Mouse (Mus musculus): ENCODE data around the gene Gipc2. TPM values are rescaled to one million over a fixed set of nuclear protein-coding genes. Genes with fewer than 3 reads are reported as not detected.

Gipc2 gene
- polyA plus RNA-seq, 1 experiment, result 19.9 TPM

DNA sequence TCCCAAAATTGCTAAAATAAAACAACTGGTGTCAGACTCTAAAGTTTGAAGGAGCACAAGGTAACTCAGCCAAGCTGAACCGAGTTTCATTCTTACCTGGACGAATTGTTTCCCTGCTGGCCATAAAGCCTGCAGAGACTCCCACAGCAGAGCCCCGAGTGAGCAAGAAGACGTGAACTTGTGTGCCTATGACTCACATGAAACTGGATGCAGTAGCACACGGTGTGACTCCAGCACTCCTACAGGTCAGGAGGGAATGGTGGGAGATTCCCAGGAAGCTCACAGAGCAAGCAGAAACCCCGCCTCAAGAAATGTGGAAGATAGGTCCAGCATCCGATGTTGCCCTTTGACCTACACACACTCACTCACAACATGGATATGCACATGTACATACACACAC is 5.8 kb upstream of the Gipc2 start:
- Histone ChIP-seq H3K9ac (ENCODE audit: low read depth, poor library complexity, severe bottlenecking) (no peak overlapping the region), H3K36me3 (ENCODE audit: control insufficient read depth, insufficient read depth, low read length, poor library complexity, severe bottlenecking) (no peaks in the 10 kb centered on the region), H3K4me1 (ENCODE audit: control insufficient read depth, insufficient read depth, low read length) (no peaks in the 10 kb centered on the region), H3K27ac (ENCODE audit: insufficient read depth, low read length) (no peak overlapping the region), H3K4me3 (ENCODE audit: low read depth, low read length) (no peak overlapping the region), H3K27me3 (ENCODE audit: control insufficient read depth, insufficient read depth, low read length, poor library complexity, severe bottlenecking) (no peaks in the 10 kb centered on the region), H3K9me3 (replicated peaks; ENCODE audit: control insufficient read depth, insufficient read depth, low read length, poor library complexity, severe bottlenecking) (no peaks in the 10 kb centered on the region)
- no peak for TF ChIP-seq CTCF (IDR thresholded peaks at IDR 0.05; ENCODE audit: low read depth, low read length)
- TF ChIP-seq EP300 (IDR thresholded peaks at IDR 0.05; ENCODE audit: insufficient read depth, low read depth, low read length), result no peak
- TF ChIP-seq POLR2A (IDR thresholded peaks at IDR 0.05; ENCODE audit: insufficient read depth, low read length), result no peak

DNA sequence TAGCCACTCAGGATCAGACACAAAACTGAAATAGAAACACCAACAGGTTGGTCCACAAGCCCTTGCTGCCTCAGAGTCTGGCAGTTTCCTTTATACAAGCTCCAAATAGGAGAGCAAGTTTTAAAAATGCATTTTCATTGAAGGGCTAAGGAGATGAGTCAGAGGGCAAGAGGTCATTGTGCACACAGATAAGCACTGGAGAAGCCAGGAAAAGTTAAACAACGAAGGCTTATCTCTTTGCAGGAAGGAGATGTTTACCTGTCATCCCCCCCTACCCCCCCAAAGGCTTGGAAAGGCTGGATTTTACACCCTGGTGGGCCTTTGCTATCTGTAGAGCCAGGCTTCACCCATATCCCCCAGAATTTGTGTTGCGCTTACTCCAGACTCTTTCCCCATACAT is 5.2 kb upstream of the Gipc2 start:
- H3K36me3 ChIP-seq (ENCODE audit: control insufficient read depth, insufficient read depth, low read length, poor library complexity, severe bottlenecking), result no peaks in the 10 kb centered on the region
- no peaks in the 10 kb centered on the region for H3K4me1 ChIP-seq (ENCODE audit: control insufficient read depth, insufficient read depth, low read length)
- H3K4me3 ChIP-seq (ENCODE audit: low read depth, low read length), result no peak overlapping the region
- TF ChIP-seq CTCF (IDR thresholded peaks at IDR 0.05; ENCODE audit: low read depth, low read length), result no peak
- no peak for TF ChIP-seq POLR2A (IDR thresholded peaks at IDR 0.05; ENCODE audit: insufficient read depth, low read length)
- TF ChIP-seq EP300 (IDR thresholded peaks at IDR 0.05; ENCODE audit: insufficient read depth, low read depth, low read length), result no peak
- H3K9me3 ChIP-seq (replicated peaks; ENCODE audit: control insufficient read depth, insufficient read depth, low read length, poor library complexity, severe bottlenecking), result no peaks in the 10 kb centered on the region
- no peak overlapping the region for H3K27ac ChIP-seq (ENCODE audit: insufficient read depth, low read length)
- no peak overlapping the region for H3K9ac ChIP-seq (ENCODE audit: low read depth, poor library complexity, severe bottlenecking)
- no peaks in the 10 kb centered on the region for H3K27me3 ChIP-seq (ENCODE audit: control insufficient read depth, insufficient read depth, low read length, poor library complexity, severe bottlenecking)

- Histone ChIP-seq H3K9ac (ENCODE audit: low read depth, poor library complexity, severe bottlenecking) (no peak overlapping the region), H3K9me3 (replicated peaks; ENCODE audit: control insufficient read depth, insufficient read depth, low read length, poor library complexity, severe bottlenecking) (no peaks in the 10 kb centered on the region), H3K4me1 (ENCODE audit: control insufficient read depth, insufficient read depth, low read length) (no peaks in the 10 kb centered on the region), H3K4me3 (ENCODE audit: low read depth, low read length) (no peak overlapping the region), H3K36me3 (ENCODE audit: control insufficient read depth, insufficient read depth, low read length, poor library complexity, severe bottlenecking) (no peaks in the 10 kb centered on the region), H3K27ac (ENCODE audit: insufficient read depth, low read length) (no peak overlapping the region), H3K27me3 (ENCODE audit: control insufficient read depth, insufficient read depth, low read length, poor library complexity, severe bottlenecking) (no peaks in the 10 kb centered on the region)
- no peak for TF ChIP-seq CTCF (IDR thresholded peaks at IDR 0.05; ENCODE audit: low read depth, low read length)
- TF ChIP-seq EP300 (IDR thresholded peaks at IDR 0.05; ENCODE audit: insufficient read depth, low read depth, low read length), result no peak
- no peak for TF ChIP-seq POLR2A (IDR thresholded peaks at IDR 0.05; ENCODE audit: insufficient read depth, low read length)
Measured at GRCm38 (mm10) chr3:152170407-152170806, 4.4 kb upstream of the Gipc2 start.

DNA sequence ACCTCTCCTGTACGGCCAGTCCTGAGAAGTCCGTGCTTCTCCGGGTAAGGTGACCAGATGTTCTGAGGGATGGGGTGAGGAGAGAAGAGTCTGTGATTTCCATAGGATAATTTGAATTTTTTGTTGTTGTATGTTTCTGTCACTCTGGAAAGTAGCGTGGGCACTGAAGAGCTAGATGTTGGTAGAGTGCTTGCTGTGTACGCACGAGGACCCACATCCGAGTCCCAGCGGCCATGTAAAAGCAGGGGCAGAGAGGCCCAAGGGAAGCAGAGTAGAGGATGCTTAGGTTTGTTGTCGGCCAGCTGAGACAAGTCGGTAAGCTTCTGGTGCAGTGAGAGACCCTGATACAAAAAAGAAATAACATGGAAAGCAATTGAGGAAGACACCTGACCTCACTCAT is 2.0 kb upstream of the Gipc2 start:
- no peak overlapping the region for H3K27ac ChIP-seq (ENCODE audit: insufficient read depth, low read length)
- TF ChIP-seq CTCF (IDR thresholded peaks at IDR 0.05; ENCODE audit: low read depth, low read length) (no peak), POLR2A (IDR thresholded peaks at IDR 0.05; ENCODE audit: insufficient read depth, low read length) (no peak), EP300 (IDR thresholded peaks at IDR 0.05; ENCODE audit: insufficient read depth, low read depth, low read length) (no peak)
- no peak overlapping the region for H3K4me3 ChIP-seq (ENCODE audit: low read depth, low read length)
- no peak overlapping the region for H3K9ac ChIP-seq (ENCODE audit: low read depth, poor library complexity, severe bottlenecking)
- H3K36me3 ChIP-seq (ENCODE audit: control insufficient read depth, insufficient read depth, low read length, poor library complexity, severe bottlenecking), result no peaks in the 10 kb centered on the region
- no peaks in the 10 kb centered on the region for H3K9me3 ChIP-seq (replicated peaks; ENCODE audit: control insufficient read depth, insufficient read depth, low read length, poor library complexity, severe bottlenecking)
- no peaks in the 10 kb centered on the region for H3K27me3 ChIP-seq (ENCODE audit: control insufficient read depth, insufficient read depth, low read length, poor library complexity, severe bottlenecking)
- no peaks in the 10 kb centered on the region for H3K4me1 ChIP-seq (ENCODE audit: control insufficient read depth, insufficient read depth, low read length)

DNA sequence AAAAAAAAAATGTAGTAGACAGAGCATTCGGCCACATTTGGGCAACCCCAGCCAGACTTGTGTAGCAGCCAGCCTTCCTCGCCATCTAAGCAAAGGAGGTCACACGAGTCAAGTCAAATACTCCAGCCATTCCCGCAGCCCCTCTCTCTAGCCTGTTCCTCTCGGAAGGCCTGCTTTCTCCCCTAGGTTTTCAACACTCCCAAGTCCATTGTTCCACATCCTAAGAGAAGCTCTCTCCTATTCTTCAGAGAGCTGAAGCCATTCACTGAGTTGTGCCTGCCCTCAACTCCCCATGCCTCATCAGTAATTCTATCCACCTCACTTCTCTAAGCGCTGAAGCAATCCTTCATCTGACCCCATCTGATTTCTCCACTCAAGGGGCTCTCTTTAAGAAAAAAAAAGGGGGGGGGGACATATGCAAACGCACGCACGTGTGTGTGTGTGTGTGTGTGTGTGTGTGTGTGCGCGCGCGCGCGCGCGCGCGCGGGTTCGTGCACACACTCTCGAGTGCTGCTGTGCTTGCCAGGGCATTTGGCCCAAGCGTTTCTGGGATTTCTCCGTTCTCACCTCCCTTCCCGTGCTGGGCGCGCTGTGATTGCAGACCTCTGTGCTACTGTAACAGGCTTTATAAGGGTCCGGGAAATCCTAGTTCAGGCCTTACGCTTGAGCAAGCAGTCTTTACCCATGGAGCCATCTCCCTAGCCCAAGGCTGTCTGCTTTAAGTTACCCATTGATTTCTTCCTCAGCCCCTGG is 845 bp upstream of the Gipc2 start:
- H3K36me3 ChIP-seq (ENCODE audit: control insufficient read depth, insufficient read depth, low read length, poor library complexity, severe bottlenecking), result no peaks in the 10 kb centered on the region
- no peak overlapping the region for H3K27ac ChIP-seq (ENCODE audit: insufficient read depth, low read length)
- peak overlapping the region; percentile 20 for H3K4me3 ChIP-seq (ENCODE audit: low read depth, low read length)
- no peaks in the 10 kb centered on the region for H3K4me1 ChIP-seq (ENCODE audit: control insufficient read depth, insufficient read depth, low read length)
- peak overlapping the region; percentile 17; the same call in 1 of the 2 replicates for H3K9ac ChIP-seq (ENCODE audit: low read depth, poor library complexity, severe bottlenecking)
- H3K9me3 ChIP-seq (replicated peaks; ENCODE audit: control insufficient read depth, insufficient read depth, low read length, poor library complexity, severe bottlenecking), result no peaks in the 10 kb centered on the region
- H3K27me3 ChIP-seq (ENCODE audit: control insufficient read depth, insufficient read depth, low read length, poor library complexity, severe bottlenecking), result no peaks in the 10 kb centered on the region
- TF ChIP-seq CTCF (IDR thresholded peaks at IDR 0.05; ENCODE audit: low read depth, low read length) (no peak), EP300 (IDR thresholded peaks at IDR 0.05; ENCODE audit: insufficient read depth, low read depth, low read length) (no peak), POLR2A (IDR thresholded peaks at IDR 0.05; ENCODE audit: insufficient read depth, low read length) (no peak)

- Histone ChIP-seq H3K36me3 (ENCODE audit: control insufficient read depth, insufficient read depth, low read length, poor library complexity, severe bottlenecking) (no peaks in the 10 kb centered on the region), H3K9ac (ENCODE audit: low read depth, poor library complexity, severe bottlenecking) (peak overlapping the region; percentile 40), H3K27me3 (ENCODE audit: control insufficient read depth, insufficient read depth, low read length, poor library complexity, severe bottlenecking) (no peaks in the 10 kb centered on the region), H3K4me1 (ENCODE audit: control insufficient read depth, insufficient read depth, low read length) (no peaks in the 10 kb centered on the region), H3K4me3 (ENCODE audit: low read depth, low read length) (peak overlapping the region; percentile 79), H3K9me3 (replicated peaks; ENCODE audit: control insufficient read depth, insufficient read depth, low read length, poor library complexity, severe bottlenecking) (no peaks in the 10 kb centered on the region), H3K27ac (ENCODE audit: insufficient read depth, low read length) (peak overlapping the region; percentile 86)
- TF ChIP-seq CTCF (IDR thresholded peaks at IDR 0.05; ENCODE audit: low read depth, low read length) (no peak), EP300 (IDR thresholded peaks at IDR 0.05; ENCODE audit: insufficient read depth, low read depth, low read length) (peak; percentile 94), POLR2A (IDR thresholded peaks at IDR 0.05; ENCODE audit: insufficient read depth, low read length) (no peak)
Measured at GRCm38 (mm10) chr3:152165351-152166098, 505 bp downstream of the Gipc2 start.
